14 mouse cellular contexts compared by ENCODE assay signal in genomic region chr5:64070742-64071476, GRCm38 (mm10). TPM values are rescaled to one million over a fixed set of nuclear protein-coding genes. Genes with fewer than 3 reads are reported as not detected.
DNase-seq lines count a peak whose midpoint lies in the region; ATAC-seq and TF ChIP-seq lines count a peak whose summit lies in the region.
"Had no signal": no experiment of that assay in that cellular context is flagged by ENCODE, and none has a peak within 500 bp of the region (broad histone marks: within the 10 kb centered on the region; RNA-seq: fewer than 3 reads in every experiment).

No protein-coding gene starts in this region.

- no peak for ATAC-seq in forebrain, embryonic 16.5 days
- ATAC-seq in kidney, embryonic 14.5 days (ENCODE audit: low FRiP score, low TSS enrichment) = no peak

- H3K27me3 ChIP-seq in forebrain, embryonic 16.5 days (replicated peaks; ENCODE audit: control insufficient read depth, insufficient read depth, low read length) = no peaks in the 10 kb centered on the region
- H3K27me3 ChIP-seq in kidney, embryonic 14.5 days (ENCODE audit: control insufficient read depth, insufficient read depth, low read length) = no peaks in the 10 kb centered on the region
- H3K27me3 ChIP-seq: embryonic facial prominence, embryonic 15.5 days; forebrain, embryonic 12.5 days had no signal

- TF ChIP-seq CTCF in embryonic fibroblast, embryonic 13.5 days (IDR thresholded peaks at IDR 0.05; ENCODE audit: borderline replicate concordance, insufficient read depth, low read length) = no peak

- H3K9me3 ChIP-seq in forebrain, embryonic 16.5 days (ENCODE audit: control insufficient read depth, low read length) = no peaks in the 10 kb centered on the region
- H3K9me3 ChIP-seq in kidney, embryonic 14.5 days (ENCODE audit: control insufficient read depth, low read length) = no peaks in the 10 kb centered on the region
- H3K9me3 ChIP-seq: embryonic facial prominence, embryonic 15.5 days; forebrain, embryonic 12.5 days; heart, embryonic 12.5 days; hindbrain, embryonic 10.5 days had no signal

- 0 out of 2 replicates have a peak, but pooled peaks cover 2% of the 10 kb centered on the region for H3K4me1 ChIP-seq in embryonic fibroblast, embryonic 13.5 days (ENCODE audit: control insufficient read depth, insufficient read depth, low read length)
- H3K4me1 ChIP-seq in forebrain, embryonic 16.5 days (replicated peaks; ENCODE audit: control insufficient read depth, insufficient read depth, low read length) = no peaks in the 10 kb centered on the region
- H3K4me1 ChIP-seq in kidney, embryonic 14.5 days (ENCODE audit: control insufficient read depth, insufficient read depth, low read length) = no peaks in the 10 kb centered on the region
- H3K4me1 ChIP-seq: embryonic facial prominence, embryonic 15.5 days; forebrain, embryonic 12.5 days; hindbrain, embryonic 10.5 days had no signal

- peak overlapping the region; percentile 92 for H3K27ac ChIP-seq in embryonic fibroblast, embryonic 13.5 days (ENCODE audit: insufficient read depth, low read length)
- H3K27ac ChIP-seq in forebrain, embryonic 16.5 days (ENCODE audit: low read length) = no peak overlapping the region
- no peak overlapping the region for H3K27ac ChIP-seq in kidney, embryonic 14.5 days (ENCODE audit: low read depth, low read length)
- H3K27ac ChIP-seq: embryonic facial prominence, embryonic 15.5 days; forebrain, embryonic 12.5 days; heart, adult 2 months; hindbrain, embryonic 10.5 days; hindbrain, embryonic 14.5 days had no signal

- peak; percentile 14 for DNase-seq in heart, adult 11 months
- no peak for DNase-seq in heart, adult 8-10 months (ENCODE audit: low spot score)
- DNase-seq in NIH3T3 (ENCODE audit: low read depth) = peak; percentile 63
- no peak for DNase-seq in gastrocnemius, adult 18-20 months (ENCODE audit: low spot score)

- H3K36me3 ChIP-seq in forebrain, embryonic 16.5 days (ENCODE audit: control insufficient read depth, insufficient read depth) = no peaks in the 10 kb centered on the region
- no peaks in the 10 kb centered on the region for H3K36me3 ChIP-seq in kidney, embryonic 14.5 days (ENCODE audit: control insufficient read depth, insufficient read depth, low read length)
- H3K36me3 ChIP-seq: embryonic facial prominence, embryonic 15.5 days; forebrain, embryonic 12.5 days; heart, embryonic 12.5 days; hindbrain, embryonic 10.5 days had no signal

- no peak overlapping the region for H3K4me2 ChIP-seq in forebrain, embryonic 16.5 days (ENCODE audit: low read length)
- H3K4me2 ChIP-seq in kidney, embryonic 14.5 days (replicated peaks; ENCODE audit: low read depth, low read length) = no peak overlapping the region
- H3K4me2 ChIP-seq: embryonic facial prominence, embryonic 15.5 days; forebrain, embryonic 12.5 days; heart, embryonic 12.5 days; hindbrain, embryonic 14.5 days had no signal

- no peak for TF ChIP-seq POLR2A in embryonic fibroblast, embryonic 13.5 days (IDR thresholded peaks at IDR 0.05; ENCODE audit: low read depth, low read length)

- no peak overlapping the region for H3K4me3 ChIP-seq in embryonic fibroblast, embryonic 13.5 days (ENCODE audit: insufficient read depth, low read length)
- H3K4me3 ChIP-seq in forebrain, embryonic 16.5 days (replicated peaks; ENCODE audit: low read length) = no peak overlapping the region
- no peak overlapping the region for H3K4me3 ChIP-seq in kidney, embryonic 14.5 days (ENCODE audit: low read length)
- H3K4me3 ChIP-seq: embryonic facial prominence, embryonic 15.5 days; forebrain, embryonic 12.5 days; heart, adult 2 months; heart, embryonic 12.5 days; hindbrain, embryonic 10.5 days had no signal

- no peak overlapping the region for H3K9ac ChIP-seq in forebrain, embryonic 16.5 days (replicated peaks; ENCODE audit: low read depth, low read length)
- H3K9ac ChIP-seq in kidney, embryonic 14.5 days (ENCODE audit: low read depth, low read length) = no peak overlapping the region
- H3K9ac ChIP-seq: embryonic facial prominence, embryonic 15.5 days; forebrain, embryonic 12.5 days; forebrain, postnatal 0 days; heart, embryonic 12.5 days; hindbrain, embryonic 14.5 days had no signal

- 64% methylated on average over 2 of the region's 2 CpGs for WGBS in forebrain, embryonic 16.5 days
- 77% methylated on average over 2 of the region's 2 CpGs for WGBS in kidney, embryonic 14.5 days

RNA-seq across cellular contexts. Expression of gene Pgm2, which starts 21.8 kb away (rescaled TPM):
- total RNA-seq in heart, adult 8-10 months (2022) = 1 to 10 TPM; 4.1 to 5.1 (median 4.8) TPM
- 39.6 and 42.0 TPM in 2 replicates for polyA plus RNA-seq in embryonic fibroblast, embryonic 13.5 days (2011; ENCODE audit: insufficient read length, low read depth, missing spikeins)
- 1 to 10 TPM; 1.5 to 2.3 TPM for total RNA-seq in gastrocnemius, adult 18-20 months (2021)
- 23.6 and 29.2 TPM in 2 replicates for polyA plus RNA-seq in forebrain, embryonic 16.5 days (2015; fragmentation: Nextera tagmentation; extraction: Ambion mirVana)
- 29.0 and 31.8 TPM in 2 replicates for polyA plus RNA-seq in kidney, embryonic 14.5 days (2014; fragmentation: Nextera tagmentation; extraction: Ambion mirVana)

Comparison
In these comparisons a context has a peak if more than half of its experiments do, and no peak if none do; other contexts are left out.
1. DNase-seq: peak in heart, adult 11 months (single experiment) and NIH3T3 (single experiment); none in heart, adult 8-10 months (single experiment) and gastrocnemius, adult 18-20 months (single experiment).